Mouse (Mus musculus): ENCODE measurements around the gene Tmc5. TPM values are rescaled to one million over a fixed set of nuclear protein-coding genes. Genes with fewer than 3 reads are reported as not detected.
A peak's percentile ranks its signal among the peaks of the same experiment; 100 is the strongest.

Gene Tmc5
- total RNA-seq, 4 experiments from 2014 or later, result 0.25 to 0.74 (median 0.67) TPM; not detected in 1

- DNase-seq (ENCODE audit: low spot score in 2 of 2), result no peak
Observed at GRCm38 (mm10) chr7:118610721-118611120, 13.6 kb downstream of the Tmc5 start.

- DNase-seq (ENCODE audit: low spot score in 2 of 2), result no peak
Observed at GRCm38 (mm10) chr7:118611185-118611749, 14.2 kb downstream of the Tmc5 start.

- DNase-seq (ENCODE audit: low spot score in 2 of 2), result no peak
Observed at GRCm38 (mm10) chr7:118611933-118612332, 14.8 kb downstream of the Tmc5 start.

DNA sequence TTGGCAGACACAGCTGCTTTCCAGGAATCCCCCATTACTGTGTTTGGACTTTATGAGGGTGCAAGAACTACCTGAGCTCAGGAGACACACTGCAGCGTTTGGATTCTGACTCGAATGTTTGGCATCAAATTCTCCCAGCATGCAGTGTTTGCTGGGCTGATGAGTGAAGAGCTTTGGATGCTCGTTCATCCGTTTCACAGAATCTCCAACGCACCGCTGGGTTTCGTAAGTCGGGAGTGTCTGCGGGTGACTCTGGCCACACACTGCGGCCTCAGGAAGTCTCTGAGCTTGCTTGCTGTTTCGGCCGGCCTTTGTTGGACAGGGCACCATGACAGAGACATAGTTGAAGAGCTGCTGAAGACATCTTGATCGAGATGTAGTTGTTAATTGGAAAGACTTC is 17.0 kb downstream of the Tmc5 start:
- no peak for DNase-seq (ENCODE audit: low spot score in 2 of 2)

DNA sequence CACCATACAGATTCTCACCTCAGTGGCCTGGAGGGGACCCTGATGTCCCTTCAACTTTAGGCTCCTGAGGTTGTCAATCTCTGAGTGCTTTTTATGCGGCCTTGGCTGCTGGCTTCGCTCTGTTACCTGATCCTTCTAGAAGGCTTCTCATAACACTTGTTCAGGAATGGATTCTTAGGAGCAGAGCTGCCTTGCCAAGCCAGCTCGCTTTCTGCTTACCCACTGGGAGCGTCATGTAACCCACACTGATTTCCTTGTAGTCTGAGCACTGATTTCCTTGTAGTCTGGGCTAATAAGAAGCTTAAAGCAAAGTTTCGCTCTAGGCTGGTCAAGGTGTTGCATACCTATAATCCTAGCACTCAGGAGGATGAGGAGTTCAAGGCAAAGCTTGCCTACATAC is 21.0 kb downstream of the Tmc5 start:
- no peak for DNase-seq (ENCODE audit: low spot score in 2 of 2)

GRCm38 (mm10) chr7:118620243-118620906 is 23.3 kb downstream of the Tmc5 start:
- no peak for DNase-seq (ENCODE audit: low spot score in 2 of 2)

GRCm38 (mm10) chr7:118621094-118621493 is 24.0 kb downstream of the Tmc5 start:
- no peak for DNase-seq (ENCODE audit: low spot score in 2 of 2)

GRCm38 (mm10) chr7:118627550-118628298 is 30.6 kb downstream of the Tmc5 start:
- DNase-seq (ENCODE audit: low spot score in 2 of 2), result no peak

GRCm38 (mm10) chr7:118633094-118633493 is 36.0 kb downstream of the Tmc5 start:
- DNase-seq (ENCODE audit: low spot score in 2 of 2), result no peak

- DNase-seq (ENCODE audit: low spot score in 2 of 2), result no peak
Observed at GRCm38 (mm10) chr7:118633951-118634350, 36.9 kb downstream of the Tmc5 start.

- DNase-seq (ENCODE audit: low spot score in 2 of 2), result no peak
Observed at GRCm38 (mm10) chr7:118637466-118637865, 40.4 kb downstream of the Tmc5 start.

GRCm38 (mm10) chr7:118646237-118646636 is 49.1 kb downstream of the Tmc5 start:
- DNase-seq (ENCODE audit: low spot score in 2 of 2), result no peak

DNA sequence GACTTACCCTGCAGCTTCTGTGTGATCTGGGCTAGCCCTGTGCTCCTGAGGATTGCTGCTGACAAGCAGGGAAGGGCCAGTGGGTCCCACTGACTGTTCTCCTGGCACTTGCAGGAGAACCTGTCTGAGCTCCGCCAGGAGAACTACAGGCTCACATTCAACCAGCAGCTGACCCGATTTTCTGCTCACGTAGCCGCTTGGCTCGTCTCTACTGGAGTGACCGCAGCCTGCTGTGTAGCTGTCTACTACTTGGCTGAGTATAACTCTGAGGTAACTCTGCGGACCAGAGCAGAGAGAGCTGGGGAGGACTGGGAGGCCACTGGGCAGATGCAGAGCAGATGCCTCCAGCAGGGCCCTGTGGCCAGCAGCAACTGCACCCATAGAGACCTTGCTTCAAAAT is 52.2 kb downstream of the Tmc5 start:
- no peak for DNase-seq (ENCODE audit: low spot score in 2 of 2)

GRCm38 (mm10) chr7:118650119-118650518 is 53.0 kb downstream of the Tmc5 start:
- DNase-seq (ENCODE audit: low spot score in 2 of 2), result no peak

DNA sequence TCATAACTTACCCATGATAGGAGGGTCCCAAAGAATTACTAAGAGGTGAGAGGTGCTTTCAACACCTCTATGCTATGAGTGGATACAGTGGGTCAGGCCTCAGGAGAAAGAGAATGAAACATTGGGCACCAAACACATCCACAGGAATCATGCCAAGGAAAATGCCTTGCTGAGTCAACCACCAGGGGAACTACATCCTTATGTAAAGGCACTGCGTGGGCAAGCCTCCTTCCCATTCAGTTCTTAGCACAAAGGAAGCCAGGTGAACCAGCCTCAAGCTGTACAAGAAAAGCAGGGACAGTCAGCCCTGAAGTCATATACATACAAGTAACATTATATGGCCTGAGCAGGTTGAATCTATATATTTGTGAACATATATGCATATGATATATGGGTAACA is 53.8 kb downstream of the Tmc5 start:
- peak in 1 of 2 experiments; percentile 37 for DNase-seq (ENCODE audit: low spot score in 2 of 2)

DNA sequence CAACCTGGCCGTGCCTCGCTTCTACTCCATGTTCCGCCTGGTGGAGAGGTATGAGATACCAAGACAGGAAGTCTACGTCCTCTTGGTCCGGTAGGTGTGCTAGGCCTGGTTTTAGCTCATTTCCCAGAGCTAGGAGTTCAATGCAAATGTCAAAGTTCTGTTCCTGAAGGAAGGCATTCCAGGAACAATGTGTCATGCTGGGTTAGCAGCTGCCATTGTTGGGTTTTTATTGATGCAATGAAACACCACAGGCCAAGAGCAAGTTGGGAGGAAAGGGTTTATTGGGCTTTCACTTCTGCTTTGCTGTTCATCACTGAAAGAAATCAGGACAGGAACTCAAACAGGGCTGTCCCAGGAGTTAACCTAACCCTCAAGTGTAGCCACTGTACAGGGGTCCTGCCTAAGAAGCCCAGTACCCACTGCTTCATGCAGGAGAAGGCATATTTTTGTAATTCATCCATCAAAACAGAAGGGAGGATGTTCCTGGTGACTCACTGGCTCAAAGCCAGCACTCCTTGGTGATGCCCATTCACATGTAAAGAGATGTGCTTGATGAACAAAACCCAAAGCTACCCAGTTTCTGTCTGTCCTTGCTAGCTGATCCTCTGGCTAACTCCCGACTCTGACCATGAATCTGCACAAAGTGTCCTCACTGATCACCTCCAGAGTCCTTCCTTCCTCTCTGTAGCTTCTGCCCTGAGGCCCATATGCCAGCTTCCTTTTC is 55.6 kb downstream of the Tmc5 start:
- DNase-seq (ENCODE audit: low spot score in 2 of 2), result no peak

GRCm38 (mm10) chr7:118656730-118657129 is 59.6 kb downstream of the Tmc5 start:
- no peak for DNase-seq (ENCODE audit: low spot score in 2 of 2)

DNA sequence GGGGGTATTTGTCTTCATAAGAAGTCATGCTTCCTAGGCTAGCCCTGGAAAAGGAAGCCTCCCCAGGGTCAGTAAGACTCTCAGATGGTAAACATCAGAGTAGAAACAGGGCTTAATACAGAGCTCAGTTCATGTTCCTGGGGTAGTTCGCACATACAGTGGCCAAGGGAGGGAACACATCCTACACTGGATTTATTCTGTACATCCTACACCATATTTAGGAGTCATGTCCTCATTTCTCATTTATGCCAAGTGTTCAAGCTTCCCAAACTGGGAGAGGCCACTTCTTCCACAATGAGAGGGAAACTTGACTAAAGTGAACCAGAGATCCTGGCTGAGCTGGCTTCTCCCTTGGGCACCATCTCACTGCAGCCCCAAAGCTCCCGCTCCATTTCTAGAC is 70.7 kb downstream of the Tmc5 start:
- no peak for DNase-seq (ENCODE audit: low spot score in 2 of 2)

GRCm38 (mm10) chr7:118670142-118670541 is 73.0 kb downstream of the Tmc5 start:
- DNase-seq (ENCODE audit: low spot score in 2 of 2), result no peak

DNA sequence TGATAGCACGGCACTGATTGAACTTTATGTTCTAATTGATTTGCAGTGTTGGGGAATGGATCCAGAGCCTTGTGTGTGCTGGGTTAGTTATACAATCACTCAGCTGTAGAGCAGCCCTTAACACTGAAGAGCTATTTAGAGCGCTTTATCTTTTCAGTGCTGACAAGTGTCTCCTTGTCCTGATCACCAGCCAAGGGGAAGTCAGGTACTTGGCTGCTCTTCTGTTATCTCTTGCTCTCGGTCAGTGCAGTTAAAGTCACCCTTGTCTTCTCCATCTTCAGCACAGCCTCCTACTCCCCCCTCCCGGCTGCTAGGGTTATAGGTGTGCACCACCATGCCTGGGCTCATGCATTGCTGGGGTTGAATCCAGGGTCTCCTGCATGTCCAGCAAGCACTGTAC is 79.7 kb downstream of the Tmc5 start:
- no peak for DNase-seq (ENCODE audit: low spot score in 2 of 2)

GRCm38 (mm10) chr7:118688199-118688598 is 91.1 kb downstream of the Tmc5 start:
- peak; percentile 53 to 73 for DNase-seq (ENCODE audit: low spot score in 2 of 2)

- DNase-seq (ENCODE audit: low spot score in 2 of 2), result no peak
Observed at GRCm38 (mm10) chr7:118689088-118689487, 92.0 kb downstream of the Tmc5 start.

All from left cerebral cortex, adult 8-10 months (tissue).